13 mouse cellular contexts compared by ENCODE assay signal in the genomic region with DNA sequence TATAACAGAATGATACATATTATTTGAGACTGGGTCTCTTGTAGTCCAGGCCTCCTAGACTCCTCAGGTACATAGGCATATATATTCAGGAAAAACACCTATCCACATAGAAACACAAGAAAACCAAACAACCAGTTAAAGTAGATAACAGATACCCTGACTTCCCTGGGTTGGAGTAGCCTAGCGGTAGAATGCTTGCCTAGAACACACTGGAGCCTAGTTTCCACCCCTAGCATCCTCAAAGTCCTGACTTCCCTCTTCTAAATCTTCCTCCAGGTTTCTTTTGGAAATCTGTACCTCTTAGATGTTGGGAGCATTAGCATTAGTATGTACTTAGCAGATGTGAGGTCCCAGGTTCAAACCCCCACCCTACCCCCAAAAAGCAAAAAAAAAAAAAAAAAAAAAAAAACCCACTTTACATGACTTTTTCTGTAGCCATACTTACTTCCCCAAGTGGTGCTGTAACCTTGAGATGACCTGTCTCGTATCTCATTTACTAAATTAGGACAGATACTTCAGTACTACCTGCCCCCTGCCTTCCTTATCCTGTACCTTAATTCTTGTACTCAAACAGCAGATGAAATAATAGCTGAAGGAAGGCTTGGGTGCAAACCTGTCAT. TPM values are rescaled to one million over a fixed set of nuclear protein-coding genes. Genes with fewer than 3 reads are reported as not detected.
DNase-seq lines count a peak whose midpoint lies in the region; ATAC-seq and TF ChIP-seq lines count a peak whose summit lies in the region.
"Had no signal": no experiment of that assay in that cellular context is flagged by ENCODE, and none has a peak within 500 bp of the region (broad histone marks: within the 10 kb centered on the region; RNA-seq: fewer than 3 reads in every experiment).

No protein-coding gene starts in this region.

- H3K4me3 ChIP-seq in heart, embryonic 11.5 days (ENCODE audit: low read depth, low read length), result peak overlapping the region; percentile 61; the same call in 1 of the 2 replicates
- peak overlapping the region; percentile 68; the same call in 1 of the 2 replicates for H3K4me3 ChIP-seq in midbrain, embryonic 10.5 days
- H3K4me3 ChIP-seq in midbrain, postnatal 0 days (ENCODE audit: low read depth, low read length), result no peak overlapping the region
- H3K4me3 ChIP-seq in embryonic facial prominence, embryonic 10.5 days, result peak overlapping the region; percentile 68; the same call in 1 of the 2 replicates
- H3K4me3 ChIP-seq in liver, embryonic 15.5 days (replicated peaks), result 0 out of 2 replicates have a peak overlapping the region, but pooled peaks have one; percentile 70

- TF ChIP-seq CTCF in midbrain, postnatal 0 days (IDR thresholded peaks at IDR 0.05), result no peak

- no peaks in the 10 kb centered on the region for H3K27me3 ChIP-seq in heart, embryonic 11.5 days (ENCODE audit: control insufficient read depth, insufficient read depth, low read length)
- H3K27me3 ChIP-seq in midbrain, embryonic 10.5 days (ENCODE audit: low read depth, poor library complexity, severe bottlenecking), result no peaks in the 10 kb centered on the region
- H3K27me3 ChIP-seq in midbrain, postnatal 0 days (ENCODE audit: insufficient read depth, low read length), result no peaks in the 10 kb centered on the region
- H3K27me3 ChIP-seq in embryonic facial prominence, embryonic 10.5 days (replicated peaks; ENCODE audit: low read depth, poor library complexity, severe bottlenecking), result no peaks in the 10 kb centered on the region
- no peaks in the 10 kb centered on the region for H3K27me3 ChIP-seq in liver, embryonic 15.5 days

- DNase-seq in heart, postnatal 25 days (ENCODE audit: low spot score), result no peak
- DNase-seq in midbrain, embryonic 10.5 days (ENCODE audit: low spot score), result no peak
- DNase-seq in midbrain, postnatal 0 days (ENCODE audit: low spot score), result no peak
- DNase-seq in embryonic facial prominence, embryonic 10.5 days (ENCODE audit: low spot score), result no peak
- no peak for DNase-seq in gastrocnemius, postnatal 36 days
- no peak for DNase-seq in spleen, postnatal 14 days (ENCODE audit: low spot score in 2 of 2)
- DNase-seq: adrenal gland, adult 8-10 months; forebrain, postnatal 0 days; heart, postnatal 36 days; kidney, adult 11 months; right cerebral cortex, postnatal 14 days had no signal

- H3K27ac ChIP-seq in heart, embryonic 11.5 days (ENCODE audit: low read depth, low read length), result no peak overlapping the region
- H3K27ac ChIP-seq in midbrain, embryonic 10.5 days (replicated peaks), result peak overlapping the region; percentile 89; the same call in 1 of the 2 replicates
- no peak overlapping the region for H3K27ac ChIP-seq in midbrain, postnatal 0 days (ENCODE audit: low read depth, low read length)
- no peak overlapping the region for H3K27ac ChIP-seq in embryonic facial prominence, embryonic 10.5 days (replicated peaks)
- no peak overlapping the region for H3K27ac ChIP-seq in liver, embryonic 15.5 days (replicated peaks)

- no peak for ATAC-seq in heart, embryonic 11.5 days (replicated peaks; ENCODE audit: insufficient number of reproducible peaks, low FRiP score, low TSS enrichment)
- ATAC-seq in midbrain, postnatal 0 days (ENCODE audit: low FRiP score), result no peak
- ATAC-seq in liver, embryonic 15.5 days (ENCODE audit: insufficient read depth), result no peak
- ATAC-seq: forebrain, postnatal 0 days had no signal

- no peaks in the 10 kb centered on the region for H3K9me3 ChIP-seq in heart, embryonic 11.5 days (replicated peaks; ENCODE audit: control insufficient read depth, low read length)
- no peaks in the 10 kb centered on the region; the same call in 1 of the 2 replicates for H3K9me3 ChIP-seq in midbrain, embryonic 10.5 days (replicated peaks)
- no peaks in the 10 kb centered on the region for H3K9me3 ChIP-seq in midbrain, postnatal 0 days (ENCODE audit: low read length)
- H3K9me3 ChIP-seq in embryonic facial prominence, embryonic 10.5 days, result no peaks in the 10 kb centered on the region
- H3K9me3 ChIP-seq in liver, embryonic 15.5 days (replicated peaks), result no peaks in the 10 kb centered on the region

- H3K9ac ChIP-seq in heart, embryonic 11.5 days (ENCODE audit: low read depth, low read length), result no peak overlapping the region
- H3K9ac ChIP-seq in midbrain, postnatal 0 days (replicated peaks; ENCODE audit: low read length, poor library complexity, severe bottlenecking), result no peak overlapping the region
- no peak overlapping the region for H3K9ac ChIP-seq in liver, embryonic 15.5 days

- H3K4me2 ChIP-seq in heart, embryonic 11.5 days, result no peak overlapping the region; the same call in 1 of the 2 replicates
- no peak overlapping the region for H3K4me2 ChIP-seq in midbrain, postnatal 0 days (ENCODE audit: low read depth, low read length, poor library complexity, severe bottlenecking)
- H3K4me2 ChIP-seq in liver, embryonic 15.5 days, result peak overlapping the region; percentile 76

- H3K4me1 ChIP-seq in heart, embryonic 11.5 days (ENCODE audit: control insufficient read depth, insufficient read depth, low read length), result no peaks in the 10 kb centered on the region
- H3K4me1 ChIP-seq in midbrain, embryonic 10.5 days, result 0 out of 2 replicates have a peak, but pooled peaks cover 4% of the 10 kb centered on the region
- no peaks in the 10 kb centered on the region for H3K4me1 ChIP-seq in midbrain, postnatal 0 days (ENCODE audit: insufficient read depth, low read length)
- no peaks in the 10 kb centered on the region for H3K4me1 ChIP-seq in embryonic facial prominence, embryonic 10.5 days
- H3K4me1 ChIP-seq in liver, embryonic 15.5 days (replicated peaks), result peaks cover 22% of the 10 kb centered on the region

- intact Hi-C loops in heart, postnatal 25 days (cut with DNase I), result no loop called here
- intact Hi-C loops in gastrocnemius, postnatal 36 days (cut with DNase I), result loop anchor here (2.0 kb wide), 1 partner anchor 93 kb away; no protein-coding TSS in a partner anchor

- H3K36me3 ChIP-seq in heart, embryonic 11.5 days (ENCODE audit: control insufficient read depth, insufficient read depth, low read length), result no peaks in the 10 kb centered on the region
- H3K36me3 ChIP-seq in midbrain, embryonic 10.5 days, result no peaks in the 10 kb centered on the region
- no peaks in the 10 kb centered on the region for H3K36me3 ChIP-seq in midbrain, postnatal 0 days (ENCODE audit: insufficient read depth, low read length)
- H3K36me3 ChIP-seq in embryonic facial prominence, embryonic 10.5 days (replicated peaks), result no peaks in the 10 kb centered on the region
- no peaks in the 10 kb centered on the region for H3K36me3 ChIP-seq in liver, embryonic 15.5 days (replicated peaks)

- 89% methylated on average over 2 of the region's 2 CpGs for WGBS in heart, embryonic 11.5 days (ENCODE audit: insufficient replicate concordance)
- 93% methylated on average over 2 of the region's 2 CpGs for whole genome bisulfite sequencing in midbrain, embryonic 10.5 days
- WGBS in midbrain, postnatal 0 days, result 100% methylated on average over 2 of the region's 2 CpGs
- 96% methylated on average over 2 of the region's 2 CpGs for WGBS in embryonic facial prominence, embryonic 10.5 days
- 73% methylated on average over 2 of the region's 2 CpGs for WGBS in liver, embryonic 15.5 days (ENCODE audit: insufficient replicate concordance)

RNA-seq across cellular contexts. Expression of gene Fbxo47, which starts 1.5 kb away (rescaled TPM):
- polyA plus RNA-seq in heart, embryonic 11.5 days (2014; fragmentation: Nextera tagmentation; extraction: Ambion mirVana), result 0.66 and 1.3 TPM in 2 replicates
- under 1 TPM in 1 of 2 experiments, not detected in 1; 0.11 TPM for total RNA-seq in heart, postnatal 25 days (2021)
- 0.38 and 0.40 TPM in 2 replicates for polyA plus RNA-seq in midbrain, embryonic 10.5 days (2016; fragmentation: Nextera tagmentation; extraction: Ambion mirVana)
- 0.38 and 0.80 TPM in 2 replicates for total RNA-seq in midbrain, postnatal 0 days (2014; rRNA removed)
- 0.33 and 0.88 TPM in 2 replicates for polyA plus RNA-seq in midbrain, postnatal 0 days (2015; fragmentation: Nextera tagmentation; extraction: Ambion mirVana)
- polyA plus RNA-seq in embryonic facial prominence, embryonic 10.5 days (2016; fragmentation: Nextera tagmentation; extraction: Ambion mirVana), result 0.42 and 0.67 TPM in 2 replicates
- 0.40 and 0.44 TPM in 2 replicates for polyA plus RNA-seq in liver, embryonic 15.5 days (2015; fragmentation: Nextera tagmentation; extraction: Ambion mirVana)
- not detected for total RNA-seq in gastrocnemius, postnatal 36 days (2021)

RNA-seq across cellular contexts. Expression of gene B230217C12Rik, which starts 44.8 kb away (rescaled TPM):
- 8.2 and 8.3 TPM in 2 replicates for polyA plus RNA-seq in heart, embryonic 11.5 days (2014; fragmentation: Nextera tagmentation; extraction: Ambion mirVana)
- under 1 TPM; 0.83 to 0.87 TPM for total RNA-seq in heart, postnatal 25 days (2021)
- 12.6 and 14.3 TPM in 2 replicates for polyA plus RNA-seq in midbrain, embryonic 10.5 days (2016; fragmentation: Nextera tagmentation; extraction: Ambion mirVana)
- total RNA-seq in midbrain, postnatal 0 days (2014; rRNA removed), result 37.7 and 43.6 TPM in 2 replicates
- 38.2 and 41.8 TPM in 2 replicates for polyA plus RNA-seq in midbrain, postnatal 0 days (2015; fragmentation: Nextera tagmentation; extraction: Ambion mirVana)
- polyA plus RNA-seq in embryonic facial prominence, embryonic 10.5 days (2016; fragmentation: Nextera tagmentation; extraction: Ambion mirVana), result 14.0 and 16.0 TPM in 2 replicates
- polyA plus RNA-seq in liver, embryonic 15.5 days (2015; fragmentation: Nextera tagmentation; extraction: Ambion mirVana), result 0.30 and 0.39 TPM in 2 replicates
- under 1 TPM; 0.31 to 0.64 TPM for total RNA-seq in gastrocnemius, postnatal 36 days (2021)
